Mouse (Mus musculus) embryo, embryonic 10.5 days (tissue): ENCODE results near the gene Spin2f.
"Not testable (repeated sequence)": the region's sequence is repeated elsewhere in the genome, so short reads cannot be mapped to it uniquely, and the experiment has no call there.

Experiments used
- DNase-seq: peaks from one replicate; pipeline ENCODE4 v3.0.0-alpha.2; 2015; ENCODE audit warnings: low spot score

Spin2f gene

DNA sequence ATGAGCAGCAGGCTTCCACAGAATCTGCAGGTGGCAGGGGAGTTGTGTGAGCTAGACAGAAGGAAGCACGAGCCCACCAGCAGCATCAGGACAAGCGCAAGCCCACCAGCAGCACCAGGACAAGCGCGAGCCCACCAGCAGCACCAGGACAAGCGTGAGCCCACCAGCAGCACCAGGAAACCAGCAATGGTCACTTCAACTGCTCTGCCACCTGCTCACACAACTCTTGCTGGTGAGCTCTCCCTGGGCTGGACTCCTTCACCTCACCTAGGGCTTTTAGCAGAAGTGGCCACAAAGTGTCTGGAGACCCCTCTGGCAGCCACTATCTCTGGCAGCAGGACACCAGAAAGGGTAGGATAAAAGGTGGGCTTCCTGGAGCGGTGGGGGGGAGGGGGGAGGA, at the start of gene Spin2f:
TSS of gene Spin2f (plus strand) at position 301 of the 400 bp plus-strand sequence.
- DNase-seq: not testable (repeated sequence)

DNA sequence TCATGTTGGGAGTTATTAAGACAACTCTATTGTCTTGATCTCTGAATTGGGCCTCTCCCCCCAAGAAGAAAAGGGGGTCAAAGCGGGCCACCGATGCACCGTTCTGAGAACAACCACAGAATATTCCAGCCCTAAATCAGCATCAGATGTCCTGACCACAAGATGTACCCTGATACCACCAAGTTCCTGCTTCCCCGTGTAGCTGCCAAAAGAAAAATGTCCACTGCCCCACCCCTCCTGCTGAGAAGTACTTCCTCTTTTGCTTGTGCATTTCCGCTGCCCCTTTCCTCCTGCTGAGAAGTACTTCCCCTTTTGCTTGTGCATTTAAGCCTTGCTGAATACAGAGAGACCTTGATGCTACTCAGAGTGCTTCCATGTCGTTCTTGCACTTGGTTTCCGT, 41.6 kb upstream of the Spin2f start:
- DNase-seq: not testable (repeated sequence)

DNA sequence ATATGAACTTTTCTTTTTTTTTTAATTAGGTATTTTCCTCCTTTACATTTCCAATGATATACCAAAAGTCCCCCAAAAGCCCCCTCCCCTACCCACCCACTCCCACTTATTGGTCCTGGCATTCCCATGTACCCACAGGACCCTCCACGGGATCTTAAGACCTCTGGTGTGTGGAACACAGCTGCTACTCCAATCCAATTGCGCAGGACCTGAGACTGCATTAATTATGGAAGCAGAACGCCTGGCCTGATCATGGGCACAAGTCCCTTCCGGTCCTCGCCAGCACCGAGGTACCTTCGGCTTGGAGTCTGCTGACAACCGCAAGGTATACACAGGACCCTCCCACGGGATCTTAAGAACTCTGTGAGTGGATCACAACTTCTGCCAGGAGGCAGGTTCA, 30.2 kb upstream of the Spin2f start:
- not testable (repeated sequence) for DNase-seq

DNA sequence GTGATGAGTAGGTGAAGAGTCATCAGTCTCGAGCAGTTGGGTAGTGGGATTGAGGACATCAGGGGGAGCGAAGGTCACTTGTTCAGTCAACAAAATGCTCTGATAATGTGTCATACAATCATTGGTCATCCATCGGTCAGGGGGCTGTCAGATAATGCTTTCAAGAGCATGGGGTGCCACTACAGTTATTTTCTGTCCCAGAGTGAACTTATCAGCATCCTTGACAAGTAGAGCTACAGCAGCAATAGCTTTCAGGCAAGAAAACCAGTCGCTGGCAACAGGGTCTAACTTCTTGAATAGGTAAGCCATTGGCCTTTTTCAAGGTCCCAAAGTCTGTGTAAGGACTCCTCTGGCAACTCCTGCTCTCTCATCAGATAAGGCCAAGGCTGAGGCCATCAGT, 18.6 kb upstream of the Spin2f start:
- DNase-seq: not testable (repeated sequence)

DNA sequence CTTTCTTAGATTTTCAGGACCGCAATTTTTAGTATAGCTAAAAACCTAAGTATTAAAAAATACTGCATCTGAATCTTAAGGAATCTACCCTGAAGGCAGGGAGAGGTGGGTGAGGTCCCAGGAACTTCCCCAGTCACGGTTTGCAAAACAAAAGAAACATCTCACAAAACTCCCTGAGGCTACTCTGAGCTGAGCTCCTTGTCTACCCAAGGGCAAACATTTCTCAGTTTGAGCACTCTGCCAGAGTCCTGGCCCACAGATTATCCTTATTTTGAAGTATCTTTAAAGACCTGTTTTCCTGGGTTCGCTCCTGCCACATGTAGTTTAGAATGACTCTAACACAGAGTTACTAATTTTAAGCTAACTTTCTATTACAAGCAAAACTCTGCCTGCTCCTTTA, 11.9 kb upstream of the Spin2f start:
- not testable (repeated sequence) for DNase-seq
